Mouse (Mus musculus) forebrain, embryonic 16.5 days (tissue): ENCODE data around the gene Fam169a. TPM values are rescaled to one million over a fixed set of nuclear protein-coding genes. Genes with fewer than 3 reads are reported as not detected.

Source experiments
- ATAC-seq: fragments of 200-750 bp; cut with Nextera tagmentation; 2 replicates; pipeline ENCODE4 v1.8.0; 2017; ENCODE audit warnings: mild to moderate bottlenecking, moderate library complexity
- H3K27ac ChIP-seq: fragments of 300-500 bp; sonication (generic); 2 replicates; pipeline ENCODE4 v1.5.1; 2014; ENCODE audit warnings: low read length, control low read depth
- H3K27me3 ChIP-seq: fragments of 300-500 bp; sonication (generic); replicated peaks from 2 replicates; pipeline ENCODE4 v1.6.1; 2014; ENCODE audit warnings: low read length; ENCODE audit not compliant: control insufficient read depth, insufficient read depth
- H3K36me3 ChIP-seq: fragments of 300-500 bp; sonication (generic); 2 replicates; pipeline ENCODE4 v1.6.1; 2014; ENCODE audit not compliant: control insufficient read depth, insufficient read depth
- H3K4me1 ChIP-seq: fragments of 300-500 bp; sonication (generic); replicated peaks from 2 replicates; pipeline ENCODE4 v1.6.1; 2014; ENCODE audit warnings: low read length; ENCODE audit not compliant: control insufficient read depth, insufficient read depth
- H3K4me2 ChIP-seq: fragments of 300-500 bp; sonication (generic); 2 replicates; pipeline ENCODE4 v1.6.1; 2014; ENCODE audit warnings: mild to moderate bottlenecking, low read length, control low read depth
- H3K4me3 ChIP-seq: fragments of 300-500 bp; sonication (generic); replicated peaks from 2 replicates; pipeline ENCODE4 v1.5.1; 2014; ENCODE audit warnings: mild to moderate bottlenecking, low read length, control low read depth
- H3K9ac ChIP-seq: fragments of 300-500 bp; sonication (generic); replicated peaks from 2 replicates; pipeline ENCODE4 v1.6.1; 2014; ENCODE audit warnings: low read depth, low read length, control low read depth
- H3K9me3 ChIP-seq: fragments of 300-500 bp; sonication (generic); 2 replicates; pipeline ENCODE4 v1.6.1; 2016; ENCODE audit warnings: low read length; ENCODE audit not compliant: control insufficient read depth
- WGBS: fragments of 180-500 bp; shearing (Covaris S2); extraction: QIAGEN DNeasy Blood & Tissue Kit; methylation state at CpG from one replicate; pipeline ENCODE4 v1.1.7; 2014; 5-methylcytosine and 5-hydroxymethylcytosine counted together
- polyA plus RNA-seq: library from polyadenylated mRNA; unstranded; fragments of >200 nt; fragmentation: Nextera tagmentation; extraction: Ambion mirVana; gene quantifications from 2 replicates; pipeline ENCODE4 v1.2.1, GENCODE M21; 2015

The Fam169a gene
- 18.3 and 20.9 TPM in 2 replicates for polyA plus RNA-seq

GRCm38 (mm10) chr13:97066649-97067550 lies at the start of gene Fam169a:
Gene Fam169a (plus strand): TSS chr13:97067286.
- 39% methylated on average over 15 of the region's 15 CpGs for WGBS
- no peak within 1 kb of the TSS for H3K9ac ChIP-seq
- no peak for ATAC-seq
- H3K9me3 ChIP-seq = no peaks in the 10 kb centered on the region
- no peak within 1 kb of the TSS for H3K4me3 ChIP-seq
- H3K4me2 ChIP-seq = no peak within 1 kb of the TSS
- H3K4me1 ChIP-seq = no peaks in the 10 kb centered on the region
- H3K27me3 ChIP-seq = peaks cover 15% of the 10 kb centered on the region
- H3K27ac ChIP-seq = no peak within 1 kb of the TSS
- H3K36me3 ChIP-seq = no peaks in the 10 kb centered on the region

GRCm38 (mm10) chr13:97017711-97018110 lies 49.4 kb upstream of the Fam169a start:
- H3K36me3 ChIP-seq = no peaks in the 10 kb centered on the region
- H3K9me3 ChIP-seq = no peaks in the 10 kb centered on the region
- H3K27ac ChIP-seq = no peak overlapping the region
- 90% methylated on average over 3 of the region's 3 CpGs for WGBS
- H3K4me1 ChIP-seq = no peaks in the 10 kb centered on the region
- H3K27me3 ChIP-seq = no peaks in the 10 kb centered on the region
- ATAC-seq = no peak
- H3K4me3 ChIP-seq = no peak overlapping the region
- no peak overlapping the region for H3K4me2 ChIP-seq
- no peak overlapping the region for H3K9ac ChIP-seq

GRCm38 (mm10) chr13:97020122-97020521 lies 47.0 kb upstream of the Fam169a start:
- Histone ChIP-seq H3K4me1 (no peaks in the 10 kb centered on the region), H3K27ac (no peak overlapping the region), H3K36me3 (no peaks in the 10 kb centered on the region), H3K4me2 (no peak overlapping the region), H3K27me3 (no peaks in the 10 kb centered on the region), H3K9ac (no peak overlapping the region), H3K4me3 (no peak overlapping the region), H3K9me3 (no peaks in the 10 kb centered on the region)
- 67% methylated on average over 5 of the region's 5 CpGs for whole genome bisulfite sequencing
- no peak for ATAC-seq

DNA sequence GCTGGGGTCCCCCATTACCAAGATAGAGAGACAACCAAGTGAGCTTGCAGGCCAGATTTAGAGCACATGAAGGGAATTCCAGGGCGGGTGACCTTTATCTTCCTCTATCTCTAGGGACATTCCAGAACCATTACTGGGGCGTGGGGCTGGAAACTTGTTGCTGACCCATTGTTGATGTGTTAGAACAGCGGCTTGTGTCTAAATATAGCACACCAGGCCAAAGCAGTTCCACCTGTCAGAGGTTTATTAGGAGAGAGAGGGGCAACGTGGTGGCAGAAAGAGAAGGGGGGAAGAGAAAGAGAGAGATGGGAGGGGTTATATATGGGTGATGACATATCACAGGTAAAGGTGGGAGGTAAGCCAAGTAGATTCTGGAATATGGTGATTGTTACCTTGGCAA lies 45.2 kb upstream of the Fam169a start:
- no peaks in the 10 kb centered on the region for H3K36me3 ChIP-seq
- H3K27me3 ChIP-seq = no peaks in the 10 kb centered on the region
- no peak for ATAC-seq
- 67% methylated on average over 4 of the region's 4 CpGs for WGBS
- no peak overlapping the region for H3K4me3 ChIP-seq
- H3K9ac ChIP-seq = no peak overlapping the region
- no peak overlapping the region for H3K4me2 ChIP-seq
- H3K4me1 ChIP-seq = no peaks in the 10 kb centered on the region
- no peaks in the 10 kb centered on the region for H3K9me3 ChIP-seq
- no peak overlapping the region for H3K27ac ChIP-seq

DNA sequence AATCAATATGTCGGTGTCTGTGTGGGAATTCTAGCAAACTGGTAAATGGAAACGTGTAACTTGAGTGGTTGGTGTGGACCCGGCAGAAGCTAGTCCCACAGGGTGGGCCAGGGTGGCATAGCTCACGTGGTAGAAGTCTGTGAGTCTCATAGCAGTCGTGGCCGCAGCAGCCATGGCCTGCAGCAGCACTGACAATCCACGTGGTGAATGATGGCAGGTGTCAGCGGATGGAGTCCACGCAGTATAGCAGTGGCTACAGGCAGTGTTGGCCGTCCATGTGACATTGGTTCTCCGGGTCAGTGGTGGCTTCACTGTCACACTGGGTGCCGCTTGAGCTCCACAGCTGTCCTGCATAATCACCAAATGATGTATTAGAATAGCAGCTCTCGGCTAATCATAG lies 37.0 kb upstream of the Fam169a start:
- H3K9ac ChIP-seq = no peak overlapping the region
- no peaks in the 10 kb centered on the region for H3K9me3 ChIP-seq
- H3K36me3 ChIP-seq = no peaks in the 10 kb centered on the region
- H3K4me1 ChIP-seq = no peaks in the 10 kb centered on the region
- no peaks in the 10 kb centered on the region for H3K27me3 ChIP-seq
- no peak overlapping the region for H3K27ac ChIP-seq
- H3K4me3 ChIP-seq = no peak overlapping the region
- H3K4me2 ChIP-seq = no peak overlapping the region
- ATAC-seq = no peak
- 92% methylated on average over 13 of the region's 13 CpGs for WGBS

GRCm38 (mm10) chr13:97034262-97034661 lies 32.8 kb upstream of the Fam169a start, which contains the start of gene 1700029F12Rik:
Gene 1700029F12Rik (minus strand): TSS chr13:97034362.
- no peak within 1 kb of the TSS for H3K27ac ChIP-seq
- H3K4me2 ChIP-seq = no peak within 1 kb of the TSS
- H3K9me3 ChIP-seq = no peaks in the 10 kb centered on the region
- ATAC-seq = no peak
- WGBS = 87% methylated on average over 2 of the region's 2 CpGs
- H3K4me3 ChIP-seq = no peak within 1 kb of the TSS
- no peaks in the 10 kb centered on the region for H3K27me3 ChIP-seq
- no peaks in the 10 kb centered on the region for H3K4me1 ChIP-seq
- no peak within 1 kb of the TSS for H3K9ac ChIP-seq
- H3K36me3 ChIP-seq = no peaks in the 10 kb centered on the region

DNA sequence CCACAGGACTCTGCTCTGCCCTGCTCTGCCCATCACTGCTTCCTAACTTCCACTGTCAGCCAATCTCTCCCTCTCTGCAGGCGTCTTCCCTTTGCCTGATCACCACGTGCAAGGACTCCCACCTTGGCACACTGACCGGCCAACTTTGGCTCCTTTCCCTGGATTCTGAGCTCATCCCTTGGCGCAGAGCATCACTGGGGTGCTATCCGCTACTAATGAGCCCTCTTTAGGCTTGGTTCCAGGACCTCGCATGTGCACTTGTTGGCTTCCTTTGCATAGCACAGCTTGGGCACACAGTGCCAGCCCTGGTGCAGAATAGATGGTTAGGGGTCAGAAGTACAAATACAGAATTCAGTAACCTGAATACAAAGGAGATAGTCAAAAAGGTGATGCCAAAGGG lies 15.9 kb upstream of the Fam169a start:
- 38% methylated on average over 6 of the region's 6 CpGs for WGBS
- ATAC-seq = peak; percentile 40; the same call in 1 of the 2 replicates
- no peaks in the 10 kb centered on the region for H3K4me1 ChIP-seq

DNA sequence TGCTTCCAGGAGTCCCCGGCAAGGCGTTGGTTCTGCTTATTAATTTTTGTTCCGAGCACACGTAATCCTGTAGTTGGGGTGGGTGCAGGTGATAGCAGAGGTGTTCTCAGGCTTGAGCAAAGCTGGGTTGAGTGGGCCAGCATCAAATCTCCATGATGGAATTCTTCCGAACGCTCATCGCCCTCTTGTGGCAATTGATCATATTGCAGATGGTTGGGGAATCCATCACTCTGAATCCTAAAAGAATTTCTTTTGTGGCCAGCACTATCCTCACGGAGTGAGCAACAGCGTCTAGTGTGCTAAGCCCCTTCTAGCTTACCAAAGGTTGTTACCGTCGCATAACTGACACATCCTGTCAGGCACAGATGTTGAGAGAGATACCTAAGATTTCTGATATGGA lies 14.4 kb upstream of the Fam169a start:
- WGBS = 13% methylated on average over 11 of the region's 11 CpGs
- ATAC-seq = peak; percentile 65

More for the DNA sequence above, 15.9 kb upstream of the Fam169a start:
- no peaks in the 10 kb centered on the region for H3K9me3 ChIP-seq
- H3K4me3 ChIP-seq = no peak overlapping the region
- no peaks in the 10 kb centered on the region for H3K36me3 ChIP-seq
- H3K27me3 ChIP-seq = no peaks in the 10 kb centered on the region
- no peak overlapping the region for H3K9ac ChIP-seq
- H3K27ac ChIP-seq = no peak overlapping the region
- H3K4me2 ChIP-seq = no peak overlapping the region

DNA sequence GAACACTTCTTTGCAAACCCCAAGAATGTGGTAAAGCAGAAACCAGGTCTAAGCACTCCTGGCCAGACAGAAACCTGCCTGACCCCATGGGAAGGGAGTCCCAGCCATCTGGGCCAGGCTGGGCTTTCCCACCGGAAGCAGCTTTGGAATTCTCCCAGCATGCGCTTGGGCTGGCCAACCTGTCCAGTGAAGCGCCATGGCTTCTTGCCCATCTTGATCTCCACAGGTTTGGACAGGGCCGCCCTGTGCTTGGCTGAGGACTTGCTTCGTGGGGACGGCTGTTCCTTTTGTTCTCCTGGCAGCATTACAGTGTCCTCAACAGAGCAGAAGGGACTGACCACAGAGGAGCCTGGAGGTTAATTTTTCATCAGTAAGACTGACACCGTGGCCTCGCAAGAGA lies 13.2 kb upstream of the Fam169a start:
- H3K9ac ChIP-seq = no peak overlapping the region
- H3K27ac ChIP-seq = no peak overlapping the region
- H3K4me1 ChIP-seq = no peaks in the 10 kb centered on the region
- no peak for ATAC-seq
- no peaks in the 10 kb centered on the region for H3K9me3 ChIP-seq
- no peak overlapping the region for H3K4me2 ChIP-seq
- no peaks in the 10 kb centered on the region for H3K36me3 ChIP-seq
- 56% methylated on average over 8 of the region's 8 CpGs for WGBS
- H3K27me3 ChIP-seq = no peaks in the 10 kb centered on the region
- H3K4me3 ChIP-seq = no peak overlapping the region

More for the DNA sequence above, 14.4 kb upstream of the Fam169a start:
- Histone ChIP-seq H3K4me3 (no peak overlapping the region), H3K9me3 (no peaks in the 10 kb centered on the region), H3K36me3 (no peaks in the 10 kb centered on the region), H3K27ac (no peak overlapping the region), H3K27me3 (no peaks in the 10 kb centered on the region), H3K4me2 (no peak overlapping the region), H3K4me1 (no peaks in the 10 kb centered on the region), H3K9ac (no peak overlapping the region)
